Mouse (Mus musculus) testis, adult 2 months (tissue): ENCODE measurements around the gene Atp6v1b1.

Experiments
- CTCF ChIP-seq: fragments of 200-500 bp; IDR thresholded peaks from 2 replicates; pipeline ENCODE4 v1.5.1; 2012; ENCODE audit warnings: low read depth, mild to moderate bottlenecking, inconsistent platforms, low read length, moderate library complexity; ENCODE audit not compliant: control insufficient read depth, insufficient read depth, insufficient replicate concordance
- POLR2A ChIP-seq: fragments of 200-500 bp; IDR thresholded peaks from 2 replicates; pipeline ENCODE4 v1.6.1; 2012; ENCODE audit warnings: low read depth, mild to moderate bottlenecking, inconsistent platforms, low read length, moderate library complexity; ENCODE audit not compliant: control insufficient read depth

DNA sequence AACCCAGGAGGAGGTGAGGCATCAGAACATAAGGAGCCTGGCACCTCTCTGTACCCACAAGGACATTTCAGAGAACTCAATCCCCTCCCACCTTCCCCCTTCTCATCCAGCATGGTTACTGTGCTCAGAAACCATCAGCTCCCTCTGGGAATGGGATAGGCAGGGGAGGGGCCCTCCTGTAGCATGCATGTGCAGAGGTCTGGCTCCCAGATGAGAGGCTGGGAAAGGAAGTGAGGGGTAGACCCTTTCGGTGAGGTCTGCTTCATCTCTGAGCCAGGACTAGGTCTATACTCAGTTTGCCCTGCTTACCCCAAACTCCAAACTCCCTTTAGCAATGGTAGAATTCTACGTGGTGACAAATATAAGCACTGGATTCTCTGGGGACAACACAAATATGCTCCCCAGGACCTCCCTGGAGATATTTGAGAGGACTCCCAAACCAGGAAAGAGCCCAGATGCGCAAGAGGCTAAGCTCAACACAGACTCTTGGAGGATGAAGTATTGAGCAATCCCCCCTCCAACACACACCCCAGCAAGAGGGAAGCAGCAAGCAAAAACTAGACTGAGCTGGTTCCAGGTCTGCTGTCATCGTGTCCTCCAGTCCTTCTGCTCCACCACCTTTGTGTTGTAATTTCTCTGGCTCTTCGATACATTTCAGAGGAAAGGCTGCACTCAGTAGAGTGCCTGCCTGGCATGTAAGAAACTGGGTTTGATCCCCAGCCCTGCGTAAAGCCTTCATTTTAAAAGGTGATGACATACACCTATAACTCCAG lies 34.9 kb upstream of the Atp6v1b1 start:
- TF ChIP-seq CTCF (no peak), POLR2A (no peak)
